Mouse (Mus musculus) kidney, adult 2 months (tissue): ENCODE results near the gene Ccnk.

Experiments
- CTCF ChIP-seq: fragments of 200-500 bp; conservative IDR thresholded peaks from 2 replicates; pipeline ENCODE4 v1.5.1; 2011; ENCODE audit warnings: low read depth, mild to moderate bottlenecking, control low read depth, low read length, moderate library complexity, mixed read lengths; ENCODE audit not compliant: insufficient read depth, insufficient read length
- POLR2A ChIP-seq: fragments of 200-500 bp; IDR thresholded peaks from one replicate; pipeline ENCODE4 v1.6.1; 2011; ENCODE audit warnings: low read depth, low read length, control low read depth

DNA sequence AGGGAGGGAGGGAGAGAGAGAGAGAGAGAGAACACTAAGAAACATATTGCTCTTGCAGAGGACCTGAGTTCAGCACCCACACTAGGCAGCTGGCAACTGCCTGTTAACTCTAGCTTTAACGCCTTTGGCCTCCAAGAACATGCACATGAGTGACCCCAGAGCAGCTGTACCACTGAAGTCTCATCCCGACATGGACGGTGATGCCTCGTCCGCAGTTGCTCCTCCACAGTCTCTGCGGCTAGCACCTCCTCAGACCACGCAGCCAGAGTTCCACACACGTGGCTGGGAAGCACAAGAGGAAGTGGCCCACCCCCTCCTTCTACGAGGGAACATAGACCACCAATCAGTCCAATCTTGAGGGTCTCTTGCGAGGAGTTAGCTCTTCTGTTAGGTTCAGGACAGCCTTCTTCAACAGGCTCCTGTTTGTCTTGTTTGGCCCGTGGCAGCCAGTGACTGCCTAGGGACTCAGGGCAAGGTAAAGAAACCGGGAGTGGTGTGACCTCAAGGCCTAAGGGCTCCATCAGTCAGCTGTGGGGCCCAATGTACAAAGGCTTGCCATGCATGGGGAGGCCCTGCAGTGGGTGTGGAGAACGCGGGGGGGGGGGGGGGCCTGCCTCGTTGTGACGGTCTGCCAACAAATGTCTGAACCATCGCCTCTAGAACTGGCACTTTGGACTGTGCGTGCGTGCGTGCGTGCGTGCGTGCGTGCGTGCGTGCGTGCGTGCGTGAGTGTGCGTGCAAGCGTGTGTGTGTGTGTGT, 71.8 kb downstream of the Ccnk start:
- TF ChIP-seq POLR2A (no peak), CTCF (no peak)
